Mouse (Mus musculus): ENCODE measurements around the gene Map3k3. TPM values are rescaled to one million over a fixed set of nuclear protein-coding genes. Genes with fewer than 3 reads are reported as not detected.
A peak's percentile ranks its signal among the peaks of the same experiment; 100 is the strongest.

The Map3k3 gene
- total RNA-seq (2021), result 10 to 100 TPM; 44.3 to 48.8 TPM
- long read RNA-seq, experiment 1, transcript Map3k3-201 (16 exons, 3,450 nt), result major isoform, 21 of 33 reads
- long read RNA-seq, experiment 1, partial matches to known transcripts, result 3 of 33 reads
- long read RNA-seq, experiment 1, other reads (novel, unspliced or antisense), result 9 of 33 reads
- long read RNA-seq, experiment 2, transcript Map3k3-201 (16 exons, 3,450 nt), result major isoform, 7 of 16 reads
- long read RNA-seq, experiment 2, partial matches to known transcripts, result 0 of 16 reads
- long read RNA-seq, experiment 2, other reads (novel, unspliced or antisense), result 9 of 16 reads

DNA sequence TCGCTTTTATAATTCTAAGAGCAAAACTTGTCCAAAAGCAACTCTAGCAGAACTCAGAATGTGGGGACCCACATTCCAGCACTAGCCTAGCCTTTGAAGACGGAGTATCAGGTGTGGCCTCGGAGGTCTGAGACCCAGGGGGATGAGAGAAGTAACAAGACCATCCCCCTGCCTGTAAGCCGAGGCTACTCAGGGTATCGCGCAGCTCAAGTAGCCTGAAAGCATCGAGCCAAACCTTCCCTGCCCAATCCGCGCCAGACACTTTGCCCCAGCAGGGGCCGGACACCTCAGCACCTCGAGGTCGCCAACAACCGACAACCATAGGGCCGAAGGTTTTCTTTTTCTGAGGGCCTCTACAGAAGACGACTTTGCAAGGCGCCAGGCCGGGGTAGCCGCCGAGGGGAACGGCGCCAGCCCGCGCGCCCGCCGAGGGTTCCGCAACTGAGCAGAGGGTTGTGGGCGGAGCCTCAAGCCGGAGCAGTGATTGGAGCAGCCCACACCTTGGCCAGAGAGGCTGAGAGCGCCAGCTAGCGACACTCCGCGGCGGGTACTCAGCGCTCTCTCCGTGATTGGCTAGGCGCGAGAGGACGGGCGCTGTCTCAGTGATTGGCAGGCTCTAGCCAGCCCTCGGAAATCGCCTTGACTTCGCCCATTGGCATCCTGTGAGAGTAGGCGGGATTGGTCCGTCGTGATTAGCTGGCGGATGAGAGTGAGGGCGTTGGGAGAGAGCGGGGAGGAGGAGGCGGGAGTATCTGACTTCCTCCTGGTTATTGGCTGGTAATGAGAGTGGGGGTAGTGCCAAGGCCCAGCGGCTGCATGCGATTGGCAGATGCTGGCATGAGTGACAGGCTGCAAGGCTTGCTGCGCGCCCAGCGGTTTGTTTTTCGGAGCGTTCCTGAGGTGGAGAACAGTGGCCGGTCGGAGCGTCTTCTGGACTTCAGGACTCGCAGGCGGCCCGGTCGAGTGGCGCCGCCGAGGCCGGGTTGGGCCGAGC lies at the start of gene Map3k3:
TSS of gene Map3k3 (plus strand) at position 906 of the 994 bp plus-strand sequence.
- DNase-seq, result peak; percentile 98

GRCm38 (mm10) chr11:106034986-106035385 lies 49.4 kb upstream of the Map3k3 start:
- DNase-seq, result no peak

- DNase-seq, result peak; percentile 96
These were observed 47.6 kb upstream of the Map3k3 start, which contains the start of gene Dcaf7 for GRCm38 (mm10) chr11:106036548-106037417. Gene Dcaf7, plus strand, starts transcription at chr11:106036872.

DNA sequence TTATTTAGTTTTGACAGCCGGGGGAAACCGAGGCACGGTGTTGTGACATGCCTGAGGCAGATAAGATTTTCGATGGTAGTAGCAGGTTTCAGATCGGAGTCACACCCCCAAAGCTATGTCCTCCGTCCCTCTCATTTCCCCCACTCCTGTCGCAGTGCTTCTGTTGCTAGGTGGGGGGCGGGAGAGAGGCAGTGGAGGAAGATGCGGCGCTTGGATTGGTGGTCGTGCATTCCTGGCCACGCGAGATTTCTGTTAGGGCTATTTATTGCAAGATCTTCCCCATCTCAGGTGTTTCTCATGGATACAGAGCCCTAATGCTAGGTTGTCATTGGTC lies 47.0 kb upstream of the Map3k3 start:
- peak; percentile 46 for DNase-seq

- no peak for DNase-seq
These were observed 40.1 kb upstream of the Map3k3 start for GRCm38 (mm10) chr11:106044349-106044748.

GRCm38 (mm10) chr11:106045256-106045655 lies 39.2 kb upstream of the Map3k3 start:
- DNase-seq, result no peak

- DNase-seq, result no peak
These were observed 38.6 kb upstream of the Map3k3 start for GRCm38 (mm10) chr11:106045780-106046179.

DNA sequence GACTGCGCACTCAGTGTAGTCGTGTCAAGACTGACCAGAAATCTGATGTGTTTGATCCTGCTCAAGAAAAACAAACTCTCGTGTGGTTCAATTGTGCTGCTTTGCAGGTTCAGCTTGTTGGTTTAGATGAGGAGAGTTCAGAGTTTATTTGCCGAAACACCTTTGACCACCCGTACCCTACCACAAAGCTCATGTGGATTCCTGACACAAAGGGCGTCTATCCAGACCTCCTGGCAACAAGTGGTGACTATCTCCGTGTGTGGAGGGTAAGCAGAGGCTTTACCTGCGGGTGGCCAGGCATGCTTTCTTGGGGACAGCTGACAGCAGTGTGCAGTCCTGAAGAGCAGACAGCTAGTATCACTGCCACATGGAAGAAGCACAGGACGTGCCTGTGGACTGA lies 37.8 kb upstream of the Map3k3 start:
- DNase-seq, result no peak

GRCm38 (mm10) chr11:106053921-106054320 lies 30.5 kb upstream of the Map3k3 start:
- no peak for DNase-seq

DNA sequence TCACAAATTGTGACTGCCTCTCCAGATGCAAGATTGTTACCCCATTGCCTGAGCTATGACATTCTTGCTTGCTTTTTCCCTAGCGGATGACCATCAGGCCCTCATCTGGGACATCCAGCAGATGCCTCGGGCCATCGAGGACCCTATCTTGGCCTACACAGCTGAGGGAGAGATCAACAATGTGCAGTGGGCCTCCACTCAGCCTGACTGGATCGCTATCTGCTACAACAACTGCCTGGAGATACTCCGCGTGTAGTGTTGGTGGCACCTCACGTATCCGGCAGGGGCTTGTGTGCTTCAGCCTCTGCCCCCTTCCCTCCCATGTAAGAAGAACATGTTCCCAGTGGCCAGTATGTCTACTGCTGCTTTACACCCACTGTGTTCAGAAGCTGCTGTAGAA lies 29.8 kb upstream of the Map3k3 start:
- no peak for DNase-seq

GRCm38 (mm10) chr11:106055341-106055740 lies 29.1 kb upstream of the Map3k3 start:
- no peak for DNase-seq

DNA sequence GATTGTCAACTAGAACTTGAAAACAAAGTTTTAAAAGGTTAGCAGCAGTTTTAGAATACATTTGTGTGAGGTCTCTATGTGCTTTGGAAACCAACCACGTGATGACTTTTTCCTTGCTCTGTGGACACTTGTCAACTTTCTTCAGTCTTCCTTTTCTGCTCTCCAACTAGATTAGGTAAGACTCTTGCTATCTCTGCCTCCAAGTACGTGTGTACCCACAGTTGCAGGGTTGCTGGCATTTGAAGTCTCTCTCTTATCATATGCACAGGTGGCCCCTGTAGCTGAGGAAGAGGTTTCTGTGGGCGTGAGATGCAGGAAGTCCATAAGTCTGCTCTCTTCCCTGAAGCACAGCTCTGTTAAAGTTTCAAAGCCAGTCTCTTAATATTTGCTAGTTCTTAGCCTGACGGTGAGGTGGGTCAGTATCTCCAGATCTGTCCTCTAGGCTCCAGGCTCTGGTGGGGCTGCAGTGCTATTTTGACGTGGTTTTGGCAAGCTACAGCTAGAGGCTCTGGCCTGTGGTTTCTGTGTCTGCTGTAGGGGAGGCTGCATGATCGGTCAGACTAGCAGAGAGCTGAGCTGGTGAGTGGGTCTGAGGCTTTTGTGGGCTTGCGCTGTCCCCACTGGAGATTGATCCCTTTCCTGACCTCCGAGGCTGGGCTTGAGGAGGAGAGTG lies 27.5 kb upstream of the Map3k3 start:
- DNase-seq, result no peak

DNA sequence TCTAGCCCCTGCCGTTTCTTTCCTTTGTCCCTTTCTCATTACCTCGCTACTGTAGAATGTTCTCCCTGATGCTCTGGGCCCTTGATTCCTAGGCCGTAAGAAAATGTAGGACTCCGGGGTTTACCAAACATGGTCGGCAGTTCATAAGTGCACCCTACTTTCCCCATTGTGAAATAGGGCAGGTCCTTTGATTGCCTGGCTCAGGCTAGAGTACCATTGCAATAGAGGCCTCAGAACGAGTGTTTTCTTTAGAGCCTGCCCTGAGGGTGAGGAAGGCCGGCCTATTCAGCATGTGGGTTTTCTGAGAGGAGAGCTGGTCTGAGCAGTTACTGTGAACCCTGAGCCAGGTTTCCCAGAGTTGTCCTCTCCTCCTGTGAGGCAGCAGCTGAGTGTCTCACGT lies 26.4 kb upstream of the Map3k3 start:
- DNase-seq, result no peak

DNA sequence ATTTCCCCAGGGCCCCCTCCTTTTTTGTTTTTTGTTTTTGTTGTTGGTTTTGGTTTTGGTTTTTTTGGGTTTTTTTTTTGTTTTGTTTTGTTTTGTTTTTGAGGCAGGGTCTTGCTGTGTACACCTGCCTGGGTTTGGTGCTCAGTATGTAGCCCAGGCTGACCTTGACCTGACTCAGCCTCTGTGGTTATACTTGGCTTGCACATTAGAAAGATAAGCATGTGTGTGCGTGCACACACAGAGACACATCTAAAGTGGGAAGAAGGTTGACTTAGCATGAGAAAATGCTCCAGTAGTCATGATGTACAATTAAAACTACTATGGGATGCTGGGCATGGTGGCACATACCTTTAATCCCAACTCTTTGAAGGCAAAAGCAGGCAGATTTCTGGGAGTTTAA lies 23.9 kb upstream of the Map3k3 start:
- DNase-seq, result no peak

DNA sequence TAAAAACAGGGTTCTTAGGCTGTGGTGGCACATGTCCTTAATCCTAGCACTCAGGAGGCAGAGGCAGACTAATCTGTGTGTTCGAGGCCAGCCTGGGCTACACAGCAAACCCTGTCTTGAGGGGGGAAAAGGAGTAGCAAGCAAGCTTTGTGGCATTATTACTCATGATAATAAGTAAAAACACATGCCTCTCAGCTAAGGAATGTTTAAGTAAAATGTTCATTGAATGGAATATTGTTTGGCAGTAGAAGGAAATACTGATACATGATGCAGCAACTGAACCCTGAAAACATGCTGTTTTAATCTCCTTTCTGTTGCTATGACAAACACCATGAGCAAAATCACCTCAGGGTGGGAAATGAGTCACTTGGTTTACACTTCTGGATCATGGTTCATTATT lies 23.1 kb upstream of the Map3k3 start:
- DNase-seq, result no peak

- no peak for DNase-seq
These were observed 20.7 kb upstream of the Map3k3 start for GRCm38 (mm10) chr11:106063756-106064155.

GRCm38 (mm10) chr11:106065073-106065922 lies 19.1 kb upstream of the Map3k3 start:
- no peak for DNase-seq

DNA sequence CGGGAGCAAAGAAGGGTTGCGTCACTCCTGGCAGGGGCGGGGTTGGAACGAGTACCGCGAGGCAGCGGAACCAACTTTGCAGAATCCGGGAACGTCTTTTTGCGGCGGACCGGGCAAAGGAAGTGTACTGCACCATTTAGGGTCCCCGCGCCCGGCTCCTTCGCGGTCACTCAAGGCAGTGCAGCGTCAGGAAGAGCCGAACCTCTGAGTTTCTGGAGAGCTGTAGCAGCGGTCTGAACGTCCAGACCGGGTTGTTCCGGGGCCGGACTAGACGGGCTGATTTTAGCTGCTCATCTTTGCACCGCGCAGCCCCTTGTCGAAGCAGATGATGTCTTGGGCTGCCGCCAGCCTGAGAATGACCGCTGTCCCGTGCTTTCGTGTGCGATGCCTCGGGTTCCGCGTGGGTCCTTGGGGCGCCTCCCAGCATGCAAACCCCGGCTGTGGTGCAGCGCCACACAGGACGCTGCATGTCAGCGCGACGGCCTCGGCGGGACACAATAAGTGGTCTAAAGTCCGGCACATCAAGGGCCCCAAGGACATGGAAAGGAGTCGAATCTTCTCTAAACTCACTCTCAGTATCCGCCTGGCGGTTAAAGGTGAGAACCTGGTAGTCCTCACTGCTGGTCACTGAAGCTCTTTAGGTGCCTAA lies 18.4 kb upstream of the Map3k3 start, which contains the start of gene Taco1:
TSS of gene Taco1 (plus strand) at position 139 of the 649 bp plus-strand sequence.
- DNase-seq, result peak; percentile 97

DNA sequence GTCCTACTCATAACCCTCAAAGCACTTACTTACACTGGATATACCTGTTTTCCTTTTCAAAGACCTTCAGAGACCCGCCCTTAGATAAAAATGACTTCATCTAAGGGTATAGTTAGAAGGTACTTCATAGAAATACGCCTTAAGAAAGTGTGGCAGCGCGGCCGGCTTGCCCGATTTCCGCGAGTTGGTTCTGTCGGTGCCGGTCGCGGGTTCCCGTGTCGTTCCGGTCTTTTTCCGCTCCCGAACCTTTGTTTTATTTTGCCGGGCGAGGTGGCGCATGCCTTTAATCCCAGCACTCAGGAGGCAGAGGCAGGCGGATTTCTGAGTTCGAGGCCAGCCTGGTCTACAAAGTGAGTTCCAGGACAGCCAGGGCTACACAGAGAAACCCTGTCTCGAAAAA lies 17.8 kb upstream of the Map3k3 start:
- peak; percentile 56 for DNase-seq

GRCm38 (mm10) chr11:106073774-106074173 lies 10.6 kb upstream of the Map3k3 start:
- no peak for DNase-seq

All from adrenal gland, postnatal 10 days (tissue).